Mouse (Mus musculus) thymus, postnatal 4 days (tissue): ENCODE measurements at regions not wholly inside any gene's neighbourhood (a gene's known extent, or its start where the extent isn't known, plus 50 kb on each side); places are given as distances from the start of the nearest gene placed in this dataset.
A peak's percentile ranks its signal among the peaks of the same experiment; 100 is the strongest.

Source experiments
- DNase-seq: peaks from one replicate; pipeline ENCODE4 v3.0.0; 2021

GRCm38 (mm10) chr5:125843259-125843658 is 311.7 kb downstream of the Tmem132b start:
- DNase-seq, result no peak

- no peak for DNase-seq
These were observed 318.1 kb downstream of the Tmem132b start for GRCm38 (mm10) chr5:125849722-125850121.

GRCm38 (mm10) chr5:125876296-125876695 is 344.7 kb downstream of the Tmem132b start:
- no peak for DNase-seq

GRCm38 (mm10) chr5:125888840-125889239 is 357.3 kb downstream of the Tmem132b start:
- no peak for DNase-seq

GRCm38 (mm10) chr5:125893864-125894263 is 362.3 kb downstream of the Tmem132b start:
- no peak for DNase-seq

- DNase-seq, result no peak
These were observed 370.5 kb downstream of the Tmem132b start for GRCm38 (mm10) chr5:125902038-125902437.

- DNase-seq, result no peak
These were observed 372.9 kb downstream of the Tmem132b start for GRCm38 (mm10) chr5:125904426-125904825.

GRCm38 (mm10) chr5:125907332-125907731 is 375.8 kb downstream of the Tmem132b start:
- DNase-seq, result no peak

GRCm38 (mm10) chr5:125907909-125908308 is 376.3 kb downstream of the Tmem132b start:
- no peak for DNase-seq

- DNase-seq, result no peak
These were observed 384.3 kb downstream of the Tmem132b start for GRCm38 (mm10) chr5:125915857-125916256.

GRCm38 (mm10) chr5:125920965-125921364 is 389.4 kb downstream of the Tmem132b start:
- DNase-seq, result no peak

GRCm38 (mm10) chr5:125925856-125926497 is 394.4 kb downstream of the Tmem132b start:
- DNase-seq, result no peak

- DNase-seq, result no peak
These were observed 399.9 kb downstream of the Tmem132b start for GRCm38 (mm10) chr5:125931502-125931901.

GRCm38 (mm10) chr5:125939416-125939815 is 407.8 kb downstream of the Tmem132b start:
- no peak for DNase-seq

GRCm38 (mm10) chr5:125946729-125947128 is 415.2 kb downstream of the Tmem132b start:
- no peak for DNase-seq

- DNase-seq, result no peak
These were observed 420.1 kb downstream of the Tmem132b start for GRCm38 (mm10) chr5:125951641-125952040.

- DNase-seq, result peak; percentile 37
These were observed 432.5 kb downstream of the Tmem132b start for GRCm38 (mm10) chr5:125964039-125964438.

- no peak for DNase-seq
These were observed 436.6 kb downstream of the Tmem132b start for GRCm38 (mm10) chr5:125968151-125968550.

- DNase-seq, result peak; percentile 6
These were observed 442.5 kb downstream of the Tmem132b start for GRCm38 (mm10) chr5:125974035-125974434.

- DNase-seq, result no peak
These were observed 448.2 kb downstream of the Tmem132b start for GRCm38 (mm10) chr5:125979801-125980200.

GRCm38 (mm10) chr5:125985356-125985755 is 453.8 kb downstream of the Tmem132b start:
- no peak for DNase-seq

GRCm38 (mm10) chr5:125997173-125997572 is 465.6 kb downstream of the Tmem132b start:
- DNase-seq, result no peak

- no peak for DNase-seq
These were observed 476.3 kb downstream of the Tmem132b start for GRCm38 (mm10) chr5:126007871-126008270.

- DNase-seq, result no peak
These were observed 476.7 kb downstream of the Tmem132b start for GRCm38 (mm10) chr5:126008321-126008720.

- DNase-seq, result no peak
These were observed 488.2 kb downstream of the Tmem132b start for GRCm38 (mm10) chr5:126019781-126020180.
